Mouse (Mus musculus) right cerebral cortex, postnatal 25 days (tissue): ENCODE results near the gene 1810062G17Rik.

Experiments used
- DNase-seq: peaks from one replicate; pipeline ENCODE4 v3.0.0; 2022

1810062G17Rik gene

DNA sequence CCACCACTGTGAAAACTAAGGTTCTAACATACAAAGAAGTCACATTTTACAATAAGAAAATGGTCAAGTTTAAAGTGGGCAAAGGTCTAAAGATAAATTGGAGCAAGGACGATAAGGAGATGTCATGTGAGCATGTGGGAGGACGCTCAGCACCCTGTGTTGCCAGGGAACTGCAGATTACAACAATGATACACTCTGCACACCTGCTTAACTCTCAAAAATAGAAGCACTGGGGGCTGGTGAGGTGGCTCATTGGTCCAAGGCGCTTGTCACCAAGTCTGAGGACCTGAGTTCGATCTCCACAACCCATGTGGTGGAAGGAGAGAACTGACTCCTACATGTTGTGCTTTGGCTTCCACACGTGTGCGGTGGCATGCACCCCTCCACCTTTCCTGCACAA lies 35.8 kb downstream of the 1810062G17Rik start:
- DNase-seq, result no peak

DNA sequence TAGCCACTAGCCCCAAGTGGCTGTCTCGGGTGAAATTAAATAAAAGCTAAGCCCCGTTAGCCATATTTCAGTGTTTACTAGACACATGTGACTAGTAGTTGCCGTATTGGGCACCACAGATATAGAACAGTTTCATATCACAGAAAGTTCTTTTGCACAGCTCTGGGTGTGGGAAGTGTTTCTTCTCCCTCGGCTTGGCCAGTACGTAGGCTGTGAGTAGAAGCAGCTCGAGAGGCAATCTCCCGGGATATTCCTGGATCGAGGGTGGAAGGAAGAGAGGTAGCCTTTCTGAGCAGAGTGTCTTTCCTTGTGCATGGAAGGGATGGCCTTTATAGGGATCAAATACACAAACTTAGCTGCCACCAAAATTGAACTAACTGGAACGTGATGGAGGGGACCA lies 40.5 kb downstream of the 1810062G17Rik start:
- DNase-seq, result no peak

DNA sequence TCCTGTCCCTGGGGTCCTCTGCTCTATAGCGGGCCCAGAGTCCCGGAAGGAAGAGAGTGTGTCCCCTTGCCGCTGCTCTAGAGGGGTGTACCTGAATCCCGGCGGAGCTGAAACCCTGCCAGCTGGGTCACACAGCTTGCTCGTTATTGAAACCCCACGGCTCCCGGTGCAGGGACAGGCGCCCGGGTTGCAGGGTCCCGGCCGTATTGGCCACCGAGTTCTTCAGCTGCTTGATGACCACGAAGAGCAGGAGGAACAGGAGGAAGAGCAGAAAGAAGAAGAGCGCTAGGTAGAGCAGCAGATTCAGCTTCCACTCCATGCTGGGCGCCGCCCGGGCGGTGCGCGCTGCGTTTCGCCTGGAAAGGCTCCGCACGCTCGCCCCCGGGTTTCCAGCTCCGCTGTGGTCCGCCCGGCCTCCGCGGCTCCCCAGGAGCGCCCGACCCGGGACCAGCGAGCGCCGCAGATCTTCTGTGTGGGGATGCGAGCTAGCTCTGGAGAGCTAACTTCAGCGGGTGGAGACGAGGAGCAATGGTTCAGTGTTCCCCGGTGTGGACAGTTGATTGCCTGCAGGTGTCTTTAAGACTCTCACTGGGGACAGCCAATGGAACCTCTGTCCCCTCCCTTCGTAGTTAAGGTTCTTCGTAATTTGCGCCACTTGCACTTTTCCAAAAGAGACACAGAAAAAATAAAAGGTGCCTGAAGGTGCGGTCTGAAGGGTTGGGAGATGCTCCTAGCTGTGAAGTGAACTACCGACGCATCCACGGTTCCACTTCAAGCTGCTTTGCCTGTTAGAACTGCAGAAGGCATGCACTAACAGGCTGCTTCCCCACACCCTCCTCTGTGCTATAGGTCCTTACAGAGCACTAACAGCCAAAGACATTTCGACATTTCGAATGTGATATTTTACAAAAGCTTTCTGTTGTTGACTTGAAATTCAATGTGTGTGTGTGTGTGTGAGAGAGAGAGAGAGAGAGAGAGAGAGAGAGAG lies 45.6 kb downstream of the 1810062G17Rik start, which contains the start of gene Gm11549:
TSS of gene Gm11549 (minus strand) at position 741 of the 988 bp plus-strand sequence.
- DNase-seq, result peak; percentile 81

DNA sequence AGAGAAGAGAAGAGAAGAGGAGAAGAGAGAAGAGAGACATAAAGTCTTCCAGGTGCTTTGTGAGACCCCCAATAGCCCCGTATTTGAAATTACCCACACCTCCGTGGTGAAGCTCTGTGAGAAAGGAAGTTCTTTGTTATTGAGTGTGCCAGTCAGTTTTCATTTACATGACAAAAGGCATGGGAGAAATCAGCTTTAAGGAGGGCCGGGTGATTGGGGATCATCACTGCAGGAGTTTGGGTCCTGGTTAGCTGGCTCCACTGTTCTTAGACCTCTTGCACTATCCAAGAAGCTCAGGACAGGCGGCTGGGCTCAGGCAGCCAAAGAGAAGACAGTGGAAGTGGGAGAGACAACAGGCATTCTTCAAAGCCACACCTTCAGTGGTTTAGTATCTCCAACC lies 46.4 kb downstream of the 1810062G17Rik start:
- DNase-seq, result no peak

DNA sequence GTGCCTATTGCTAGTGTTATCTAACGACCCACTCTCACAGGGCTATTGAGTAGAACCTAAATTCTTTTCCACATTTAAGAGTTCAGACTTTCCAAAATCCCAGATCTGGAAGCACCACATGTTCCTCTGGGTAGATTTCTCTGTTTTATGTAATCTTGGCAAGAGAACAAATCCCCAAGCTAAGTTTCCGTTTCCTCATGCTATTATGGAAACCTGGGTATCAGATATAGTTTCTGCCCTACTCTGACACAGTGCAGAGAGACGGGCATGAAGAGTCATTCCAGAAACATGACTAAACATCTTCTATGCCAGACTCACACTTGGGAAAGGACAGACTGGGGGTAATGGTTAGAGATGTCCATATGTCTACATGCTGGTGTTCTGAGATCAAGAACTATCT lies 48.7 kb downstream of the 1810062G17Rik start:
- no peak for DNase-seq

DNA sequence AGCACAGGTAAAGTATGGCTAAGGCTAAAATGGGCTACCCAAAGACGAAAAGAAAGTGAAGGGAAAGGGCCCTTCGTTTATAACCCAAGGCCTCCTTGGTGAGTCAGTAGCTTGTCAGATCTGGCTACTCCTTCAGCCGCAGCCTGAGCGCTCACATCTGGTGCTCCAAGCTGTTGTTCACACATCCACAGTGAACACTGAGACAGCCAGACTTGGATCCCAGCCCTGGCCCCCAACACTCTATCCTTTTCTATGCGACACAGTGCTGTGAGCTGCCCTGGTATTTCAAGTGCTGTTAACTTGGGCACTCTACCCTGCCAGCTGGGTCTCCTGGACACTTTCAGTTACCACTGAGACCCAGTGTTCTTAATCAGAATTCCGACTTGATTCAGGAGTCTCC lies 54.6 kb downstream of the 1810062G17Rik start:
- peak; percentile 73 for DNase-seq

DNA sequence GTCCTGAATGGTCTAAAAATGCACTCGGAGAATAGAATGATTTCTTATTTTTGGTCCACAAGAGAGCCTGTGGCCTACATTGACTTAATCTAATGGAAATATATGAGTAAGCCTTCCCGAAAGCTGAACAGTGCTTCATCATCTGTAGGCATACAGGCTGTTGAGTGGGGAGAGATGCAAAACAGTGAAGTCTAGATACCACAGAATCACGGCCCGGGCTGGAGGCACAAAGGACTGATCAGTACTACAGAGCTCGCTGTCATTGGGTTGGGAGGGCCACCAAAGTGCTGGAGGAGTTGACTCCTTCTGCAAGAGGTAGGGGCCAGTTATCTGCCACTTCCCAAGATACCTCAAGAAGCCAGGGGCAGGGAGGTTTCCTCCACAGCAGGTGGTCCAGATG lies 55.0 kb downstream of the 1810062G17Rik start:
- no peak for DNase-seq

DNA sequence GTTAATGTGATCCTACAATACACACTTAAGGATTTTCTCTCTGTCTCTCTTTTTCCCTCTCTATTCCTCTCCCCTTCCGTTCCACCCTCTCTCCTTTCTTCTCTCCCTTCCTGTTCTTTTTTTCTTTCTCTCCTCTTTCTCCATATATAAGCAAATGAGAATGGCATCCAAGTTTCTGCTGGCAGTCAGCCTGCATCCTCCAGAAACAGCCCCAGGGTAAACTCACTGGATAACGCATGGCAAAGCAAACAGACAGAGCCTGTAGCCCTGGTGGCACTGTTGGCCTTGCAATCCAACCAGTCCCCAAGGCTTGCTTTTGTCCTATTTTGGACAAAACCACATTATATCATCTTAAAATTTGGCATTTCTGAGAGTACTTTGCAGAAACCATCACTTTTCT lies 55.5 kb downstream of the 1810062G17Rik start:
- DNase-seq, result no peak
